8 mouse cellular contexts compared by ENCODE assay signal in genomic region chr13:73831486-73831885, GRCm38 (mm10). TPM values are rescaled to one million over a fixed set of nuclear protein-coding genes. Genes with fewer than 3 reads are reported as not detected.
DNase-seq lines count a peak whose midpoint lies in the region; ATAC-seq lines count a peak whose summit lies in the region.

No protein-coding gene starts in this region.

- H3K9ac ChIP-seq in forebrain, embryonic 12.5 days = no peak overlapping the region
- H3K9ac ChIP-seq in intestine, embryonic 16.5 days (ENCODE audit: low read depth, low read length) = no peak overlapping the region
- no peak overlapping the region for H3K9ac ChIP-seq in liver, embryonic 13.5 days
- no peak overlapping the region for H3K9ac ChIP-seq in neural tube, embryonic 14.5 days (replicated peaks; ENCODE audit: low read depth, low read length)

- H3K27me3 ChIP-seq in forebrain, embryonic 12.5 days = no peaks in the 10 kb centered on the region
- H3K27me3 ChIP-seq in intestine, embryonic 16.5 days (replicated peaks; ENCODE audit: control insufficient read depth, insufficient read depth, low read length) = no peaks in the 10 kb centered on the region
- no peaks in the 10 kb centered on the region for H3K27me3 ChIP-seq in liver, embryonic 13.5 days
- H3K27me3 ChIP-seq in neural tube, embryonic 14.5 days (ENCODE audit: control insufficient read depth, insufficient read depth, low read length) = no peaks in the 10 kb centered on the region

- H3K27ac ChIP-seq in forebrain, embryonic 12.5 days = no peak overlapping the region
- no peak overlapping the region for H3K27ac ChIP-seq in intestine, embryonic 16.5 days (ENCODE audit: low read length)
- H3K27ac ChIP-seq in liver, embryonic 13.5 days = no peak overlapping the region
- no peak overlapping the region for H3K27ac ChIP-seq in neural tube, embryonic 14.5 days (ENCODE audit: low read depth, low read length)

- H3K4me3 ChIP-seq in forebrain, embryonic 12.5 days (replicated peaks) = no peak overlapping the region
- no peak overlapping the region for H3K4me3 ChIP-seq in intestine, embryonic 16.5 days (ENCODE audit: low read length)
- no peak overlapping the region for H3K4me3 ChIP-seq in liver, embryonic 13.5 days (replicated peaks)
- no peak overlapping the region for H3K4me3 ChIP-seq in neural tube, embryonic 14.5 days (ENCODE audit: low read depth, low read length)

- peak; percentile 27; the same call in 1 of the 2 replicates for ATAC-seq in forebrain, embryonic 12.5 days (ENCODE audit: low FRiP score)
- ATAC-seq in intestine, embryonic 16.5 days = peak; percentile 50
- no peak for ATAC-seq in liver, embryonic 13.5 days (ENCODE audit: low read depth)
- ATAC-seq in neural tube, embryonic 14.5 days (ENCODE audit: low read depth) = peak; percentile 47

- H3K4me2 ChIP-seq in forebrain, embryonic 12.5 days = no peak overlapping the region
- no peak overlapping the region for H3K4me2 ChIP-seq in intestine, embryonic 16.5 days (ENCODE audit: low read depth, low read length)
- no peak overlapping the region for H3K4me2 ChIP-seq in liver, embryonic 13.5 days
- H3K4me2 ChIP-seq in neural tube, embryonic 14.5 days (ENCODE audit: low read depth, low read length) = no peak overlapping the region

- 0 out of 2 replicates have a peak, but pooled peaks cover 4% of the 10 kb centered on the region for H3K4me1 ChIP-seq in forebrain, embryonic 12.5 days
- no peaks in the 10 kb centered on the region for H3K4me1 ChIP-seq in intestine, embryonic 16.5 days (ENCODE audit: control insufficient read depth, insufficient read depth, low read length)
- no peaks in the 10 kb centered on the region for H3K4me1 ChIP-seq in liver, embryonic 13.5 days (replicated peaks)
- H3K4me1 ChIP-seq in neural tube, embryonic 14.5 days (ENCODE audit: control insufficient read depth, insufficient read depth, low read length) = peaks cover 4% of the 10 kb centered on the region; the same call in 1 of the 2 replicates

- H3K9me3 ChIP-seq in forebrain, embryonic 12.5 days = no peaks in the 10 kb centered on the region
- H3K9me3 ChIP-seq in intestine, embryonic 16.5 days (ENCODE audit: control insufficient read depth, low read length) = no peaks in the 10 kb centered on the region
- no peaks in the 10 kb centered on the region for H3K9me3 ChIP-seq in liver, embryonic 13.5 days (replicated peaks)
- H3K9me3 ChIP-seq in neural tube, embryonic 14.5 days (ENCODE audit: control insufficient read depth, low read length) = no peaks in the 10 kb centered on the region

- 1% methylated on average over 2 of the region's 2 CpGs for WGBS in forebrain, embryonic 12.5 days
- 1% methylated on average over 2 of the region's 2 CpGs for WGBS in intestine, embryonic 16.5 days
- WGBS in liver, embryonic 13.5 days (ENCODE audit: insufficient replicate concordance) = 0% methylated on average over 2 of the region's 2 CpGs
- WGBS in neural tube, embryonic 14.5 days = 0% methylated on average over 2 of the region's 2 CpGs

- no peaks in the 10 kb centered on the region for H3K36me3 ChIP-seq in forebrain, embryonic 12.5 days (replicated peaks)
- no peaks in the 10 kb centered on the region for H3K36me3 ChIP-seq in intestine, embryonic 16.5 days (ENCODE audit: control insufficient read depth, insufficient read depth, low read length)
- H3K36me3 ChIP-seq in liver, embryonic 13.5 days = no peaks in the 10 kb centered on the region
- H3K36me3 ChIP-seq in neural tube, embryonic 14.5 days (ENCODE audit: control insufficient read depth, insufficient read depth, low read length) = no peaks in the 10 kb centered on the region

- DNase-seq in urinary bladder, adult 18-20 months (ENCODE audit: low spot score in 2 of 2) = peak; percentile 33 to 44
- DNase-seq in urinary bladder, postnatal 10 days (ENCODE audit: low spot score) = no peak
- peak; percentile 31 for DNase-seq in c-Kit-negative CD71-positive TER-119-positive erythroid progenitor cells, embryonic 14.5 days (ENCODE audit: low read depth, low spot score)
- DNase-seq in liver, embryonic 13.5 days = peak; percentile 12
- peak; percentile 78 for DNase-seq in thymus, postnatal 4 days

RNA-seq across cellular contexts. Expression of gene Nkd2, which starts 15.9 kb away (rescaled TPM):
- 7.9 and 8.8 TPM in 2 replicates for polyA plus RNA-seq in forebrain, embryonic 12.5 days (2016; fragmentation: Nextera tagmentation; extraction: Ambion mirVana)
- polyA plus RNA-seq in intestine, embryonic 16.5 days (2015; fragmentation: Nextera tagmentation; extraction: Ambion mirVana) = 4.1 and 4.2 TPM in 2 replicates
- 0.12 and 0.23 TPM in 2 replicates for polyA plus RNA-seq in liver, embryonic 13.5 days (2015; fragmentation: Nextera tagmentation; extraction: Ambion mirVana)
- 10.1 and 10.3 TPM in 2 replicates for polyA plus RNA-seq in neural tube, embryonic 14.5 days (2014; fragmentation: Nextera tagmentation; extraction: Ambion mirVana)
